Comparison of ENCODE assay signal across 8 mouse cellular contexts in the genomic region with DNA sequence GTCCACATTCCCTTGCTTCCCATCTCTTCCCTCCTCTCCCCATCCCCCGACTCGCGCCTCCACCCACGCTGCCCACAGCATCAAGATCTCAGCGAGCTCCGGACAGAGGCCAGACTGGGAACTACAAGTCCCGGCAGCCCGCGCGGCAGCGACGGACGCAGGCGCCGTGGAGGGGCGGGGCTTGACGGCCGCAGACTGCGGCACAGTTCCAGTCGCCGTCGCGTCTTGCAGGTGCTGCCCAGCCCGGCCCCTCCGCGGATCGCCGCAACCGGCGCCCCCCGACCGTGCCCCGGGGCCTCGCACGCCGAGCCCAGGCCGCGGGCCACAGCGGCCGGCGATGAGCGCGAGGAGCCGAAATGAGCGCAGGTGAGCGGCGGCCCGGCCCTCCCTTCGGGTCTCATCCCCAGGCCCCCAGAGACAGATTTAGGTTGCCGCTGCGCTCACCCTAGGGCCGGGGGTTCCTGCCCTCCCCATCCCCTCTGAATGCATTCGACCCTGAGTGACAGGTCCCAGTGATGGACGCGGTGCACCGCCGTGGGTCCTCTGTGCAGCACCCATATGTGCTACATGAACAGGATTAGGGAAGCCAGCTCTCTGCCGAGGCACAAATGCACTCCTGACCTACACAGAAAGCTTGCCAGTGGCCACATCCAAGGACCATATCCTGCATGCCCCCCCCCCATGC. TPM values are rescaled to one million over a fixed set of nuclear protein-coding genes. Genes with fewer than 3 reads are reported as not detected.
DNase-seq lines count a peak whose midpoint lies in the region; ATAC-seq and TF ChIP-seq lines count a peak whose summit lies in the region.

A gene (plus strand): TSS at position 163 of the 685 bp plus-strand sequence.

- peaks cover 4% of the 10 kb centered on the region; the same call in 1 of the 2 replicates for H3K27me3 ChIP-seq in G1E (ENCODE audit: insufficient read depth, low read length)
- no peaks in the 10 kb centered on the region for H3K27me3 ChIP-seq in cerebellum, adult 2 months (ENCODE audit: control insufficient read depth, insufficient read depth, low read length)
- H3K27me3 ChIP-seq in lung, embryonic 16.5 days (ENCODE audit: control insufficient read depth, insufficient read depth, low read depth, low read length), result no peaks in the 10 kb centered on the region

- ATAC-seq in G1E (ENCODE audit: extremely low read depth, insufficient number of reproducible peaks, low FRiP score, poor library complexity, severe bottlenecking), result peak; percentile 58
- peak; percentile 23 to 37; a peak in 3 of 4 replicates for ATAC-seq in hematopoietic stem cell, adult 5-6 weeks (replicated peaks in 1 of 2; ENCODE audit: insufficient read depth in 1 of 2, low FRiP score in 2 of 2, low TSS enrichment in 1 of 2, low read depth in 1 of 2, poor library complexity in 2 of 2, severe bottlenecking in 2 of 2)
- ATAC-seq in lung, embryonic 16.5 days (ENCODE audit: low read depth), result peak; percentile 89

- peak within 1 kb of the TSS; percentile 65 for H3K27ac ChIP-seq in cerebellum, adult 2 months (ENCODE audit: insufficient read depth, low read length)
- no peak within 1 kb of the TSS for H3K27ac ChIP-seq in lung, embryonic 16.5 days (ENCODE audit: low read length)

- H3K4me3 ChIP-seq in G1E (ENCODE audit: low read depth, low read length), result peak within 1 kb of the TSS; percentile 92
- H3K4me3 ChIP-seq in cerebellum, adult 2 months (replicated peaks; ENCODE audit: insufficient read depth, low read depth, low read length), result peak within 1 kb of the TSS; percentile 86
- peak within 1 kb of the TSS; percentile 91 for H3K4me3 ChIP-seq in lung, embryonic 16.5 days (ENCODE audit: low read length)

- peaks cover 32% of the 10 kb centered on the region for H3K36me3 ChIP-seq in G1E (replicated peaks)
- H3K36me3 ChIP-seq in lung, embryonic 16.5 days (ENCODE audit: control insufficient read depth, insufficient read depth, low read length), result no peaks in the 10 kb centered on the region

- H3K4me1 ChIP-seq in G1E (ENCODE audit: insufficient read depth, low read depth, low read length), result peaks cover 64% of the 10 kb centered on the region
- peaks cover 15% of the 10 kb centered on the region for H3K4me1 ChIP-seq in cerebellum, adult 2 months (ENCODE audit: control insufficient read depth, insufficient read depth, low read length)
- peaks cover 19% of the 10 kb centered on the region for H3K4me1 ChIP-seq in lung, embryonic 16.5 days (replicated peaks; ENCODE audit: control insufficient read depth, insufficient read depth, low read length)

- DNase-seq in G1E (ENCODE audit: low spot score), result peak; percentile 89
- DNase-seq in cerebellum, adult 2 months, result peak; percentile 95 to 96
- peak; percentile 75 for DNase-seq in forelimb bud, embryonic 11.5 days (ENCODE audit: low read depth, low spot score)
- peak; percentile 75 for DNase-seq in layer of hippocampus, adult 9-10 months (ENCODE audit: low spot score)
- peak; percentile 84 for DNase-seq in ovary, postnatal 10 days (ENCODE audit: low spot score)
- peak; percentile 79 to 85 for DNase-seq in thymus, postnatal 10 days (ENCODE audit: low spot score in 2 of 2)

- no peak for TF ChIP-seq CTCF in G1E (IDR thresholded peaks at IDR 0.05; ENCODE audit: low read depth, low read length)
- no peak for TF ChIP-seq CTCF in cerebellum, adult 2 months (IDR thresholded peaks at IDR 0.05; ENCODE audit: borderline replicate concordance, insufficient read depth, low read depth, low read length)

- H3K4me2 ChIP-seq in lung, embryonic 16.5 days (ENCODE audit: low read depth, low read length), result peak within 1 kb of the TSS; percentile 86

- under 1% methylated on average over 52 of the region's 58 CpGs for WGBS in cerebellum, adult 2 months
- under 1% methylated on average over 56 of the region's 58 CpGs for WGBS in lung, embryonic 16.5 days

- H3K9me3 ChIP-seq in G1E (replicated peaks), result no peaks in the 10 kb centered on the region
- no peaks in the 10 kb centered on the region for H3K9me3 ChIP-seq in lung, embryonic 16.5 days (ENCODE audit: control insufficient read depth, low read length)

- peak; percentile 80 for TF ChIP-seq POLR2A in cerebellum, adult 2 months (IDR thresholded peaks at IDR 0.05; ENCODE audit: borderline replicate concordance, insufficient read depth, low read length)

- peak within 1 kb of the TSS; percentile 87 for H3K9ac ChIP-seq in lung, embryonic 16.5 days (ENCODE audit: low read length)

RNA-seq across cellular contexts. Expression of the gene that starts here (rescaled TPM):
- 22.3 and 34.0 TPM in 2 replicates for total RNA-seq in G1E (2014; fragmentation: Nextera tagmentation)
- 21.4 and 26.6 TPM in 2 replicates for total RNA-seq in G1E (2017)
- 67.7 and 124 TPM in 2 replicates for polyA plus RNA-seq in G1E (2012)
- polyA plus RNA-seq in cerebellum, adult 2 months (2012; rRNA removed), result 194 and 198 TPM in 2 replicates
- total RNA-seq in hematopoietic stem cell, adult 5-6 weeks (2017), result 34.5 and 51.0 TPM in 2 replicates
- polyA plus RNA-seq in lung, embryonic 16.5 days (2015; fragmentation: Nextera tagmentation; extraction: Ambion mirVana), result 34.5 and 35.6 TPM in 2 replicates

Comparison
In these comparisons a context has a peak if more than half of its experiments do, and no peak if none do; other contexts are left out.
1. ATAC-seq: peak in every context shown above with its lines; median percentile 89 in lung, embryonic 16.5 days; 58 in G1E; 30 in hematopoietic stem cell, adult 5-6 weeks.